Mouse (Mus musculus): ENCODE measurements around the gene Bhlha15.

The Bhlha15 gene

DNA sequence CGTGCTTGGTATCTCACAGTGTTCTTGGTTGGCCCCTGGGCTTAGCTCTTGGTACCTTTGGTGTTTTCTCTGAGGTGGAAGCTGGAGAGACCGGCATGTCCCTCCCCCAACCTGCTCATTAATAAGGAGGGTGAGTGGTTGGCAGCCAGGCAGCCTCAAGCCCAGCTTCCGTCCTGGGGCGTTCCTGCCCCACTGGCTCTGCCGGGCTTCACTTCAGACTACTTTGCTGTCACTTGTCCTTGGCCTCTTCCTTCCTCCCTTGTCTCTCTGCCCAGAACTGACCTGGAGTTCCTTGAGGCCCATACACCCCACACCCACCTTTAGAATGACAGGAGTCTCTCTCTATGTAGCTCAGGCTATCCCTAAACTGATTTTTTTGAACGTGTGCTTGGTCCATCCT lies 2.6 kb downstream of the Bhlha15 start:
- DNase-seq, result peak in 1 of 2 experiments; percentile 13

DNA sequence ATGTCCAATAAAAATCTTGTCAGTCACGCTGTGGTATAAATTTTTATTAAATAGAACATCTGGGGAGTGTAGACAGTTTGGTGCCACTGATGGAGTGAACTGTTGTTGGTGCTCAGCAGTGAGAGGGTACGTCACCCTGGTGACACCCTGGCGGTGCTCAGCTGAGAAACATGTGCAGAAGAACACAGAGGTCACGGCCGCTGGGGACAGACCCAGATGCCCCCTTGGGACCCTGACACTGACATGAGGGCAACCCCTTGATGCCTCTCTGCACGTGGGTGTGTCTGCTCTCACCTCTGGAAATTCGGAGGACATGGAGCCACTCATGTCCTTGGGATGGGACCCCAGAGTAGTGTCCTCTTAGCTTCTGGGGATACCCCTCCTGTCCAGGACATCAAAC lies 4.3 kb downstream of the Bhlha15 start:
- no peak for DNase-seq

DNA sequence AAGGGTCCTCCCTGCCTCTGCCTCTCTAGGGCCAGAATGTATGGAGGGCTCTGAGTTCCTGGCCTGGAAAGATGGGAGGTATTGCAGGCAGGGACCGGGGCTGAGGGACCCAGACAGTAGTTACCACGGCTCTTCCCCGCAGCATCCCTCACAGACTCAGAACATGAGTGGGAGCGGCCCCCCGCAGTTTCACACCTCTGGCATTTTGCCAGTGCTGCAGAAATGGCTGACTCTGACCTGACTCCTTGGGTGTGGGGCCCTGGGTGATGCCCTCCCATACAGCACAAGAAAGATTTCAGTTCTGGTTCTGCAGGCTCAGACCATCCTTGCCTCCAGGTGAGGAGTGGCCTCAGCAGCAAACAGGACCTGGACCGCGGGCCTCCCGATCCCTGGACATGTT lies 5.5 kb downstream of the Bhlha15 start:
- no peak for DNase-seq

DNA sequence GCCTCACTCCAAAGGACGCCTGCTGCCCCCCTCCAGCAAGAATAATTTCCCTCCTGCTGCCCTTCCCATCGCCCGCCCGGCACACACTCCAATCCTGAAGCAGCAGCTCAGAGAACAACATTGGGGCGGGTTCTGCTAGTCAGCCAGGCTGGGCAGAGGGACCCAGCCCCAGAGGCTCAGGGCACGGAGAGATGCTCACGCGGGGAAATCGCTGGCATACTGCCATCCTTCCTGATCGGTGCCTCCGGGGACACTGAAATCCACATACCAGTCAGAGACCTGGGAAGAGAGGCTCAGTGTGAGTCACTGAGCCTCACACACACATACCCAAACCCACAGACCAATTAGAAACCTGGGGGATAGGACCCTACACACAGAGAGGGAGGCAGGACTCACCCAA lies 10.5 kb downstream of the Bhlha15 start:
- DNase-seq, result no peak

DNA sequence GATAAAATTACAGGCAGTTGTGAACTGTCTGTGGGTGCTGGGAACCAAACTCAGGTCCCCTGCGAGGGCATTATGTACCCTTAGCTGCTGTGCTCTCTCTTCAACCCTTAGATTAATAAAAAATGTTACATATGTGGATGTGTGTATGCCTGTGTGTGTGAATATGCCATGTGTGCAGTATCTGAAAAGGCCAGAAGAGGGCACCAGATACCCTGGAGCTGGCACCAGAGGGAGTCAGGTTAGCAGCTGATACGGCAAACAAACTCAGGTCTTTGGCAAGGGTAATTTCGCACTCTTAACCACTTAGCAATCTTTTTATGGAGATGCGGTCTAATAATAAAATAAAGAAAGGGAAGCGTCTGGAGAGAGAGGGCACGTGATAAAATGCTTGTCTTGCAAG lies 12.3 kb downstream of the Bhlha15 start:
- no peak for DNase-seq

DNA sequence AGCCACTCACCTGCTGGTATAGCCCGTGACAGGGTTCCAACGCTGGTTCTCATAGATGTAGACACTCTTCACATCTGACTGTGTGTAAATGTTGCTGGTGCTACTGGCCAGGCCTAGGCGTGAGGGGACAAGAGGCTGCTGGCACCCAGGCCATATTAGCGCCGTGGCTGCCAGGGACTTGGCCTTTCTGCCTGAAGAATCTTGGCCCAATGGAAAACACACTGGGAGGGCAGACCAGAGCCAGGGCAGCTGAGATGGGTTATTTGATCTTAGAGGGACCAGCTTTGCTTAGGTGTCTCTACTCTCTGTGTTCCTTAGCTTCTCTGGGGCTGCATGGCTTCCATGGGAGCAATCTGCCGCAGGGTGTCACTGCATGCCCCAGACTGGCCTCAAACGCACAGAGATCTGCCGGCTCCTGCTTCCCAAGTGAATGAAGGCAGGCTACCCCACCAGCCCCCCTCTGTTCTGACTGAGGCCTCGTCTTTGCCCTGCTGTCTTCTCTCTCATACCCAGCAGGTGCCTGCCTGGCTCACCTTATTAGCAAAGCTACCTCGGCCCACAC lies 13.4 kb downstream of the Bhlha15 start:
- no peak for DNase-seq

DNA sequence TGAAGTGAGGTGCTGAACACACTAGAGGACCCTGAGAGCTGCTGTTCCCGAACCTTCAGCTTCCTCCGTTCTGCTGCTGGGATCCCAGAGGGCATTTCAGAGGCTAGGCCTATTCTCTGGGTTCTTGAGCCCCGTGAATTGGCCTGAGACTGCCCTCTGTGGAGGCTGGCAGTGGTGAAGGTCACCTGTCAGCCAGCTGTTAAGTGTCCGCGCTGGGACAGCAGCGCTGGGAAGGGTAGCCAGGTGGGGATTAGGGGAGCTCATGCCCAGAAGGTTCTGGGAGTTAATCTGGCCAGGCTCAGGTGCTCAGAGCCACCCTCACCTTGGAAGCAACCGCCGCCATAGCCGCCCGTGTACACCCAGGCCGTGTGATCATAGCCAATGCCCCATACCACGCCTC lies 14.2 kb downstream of the Bhlha15 start:
- no peak for DNase-seq

DNA sequence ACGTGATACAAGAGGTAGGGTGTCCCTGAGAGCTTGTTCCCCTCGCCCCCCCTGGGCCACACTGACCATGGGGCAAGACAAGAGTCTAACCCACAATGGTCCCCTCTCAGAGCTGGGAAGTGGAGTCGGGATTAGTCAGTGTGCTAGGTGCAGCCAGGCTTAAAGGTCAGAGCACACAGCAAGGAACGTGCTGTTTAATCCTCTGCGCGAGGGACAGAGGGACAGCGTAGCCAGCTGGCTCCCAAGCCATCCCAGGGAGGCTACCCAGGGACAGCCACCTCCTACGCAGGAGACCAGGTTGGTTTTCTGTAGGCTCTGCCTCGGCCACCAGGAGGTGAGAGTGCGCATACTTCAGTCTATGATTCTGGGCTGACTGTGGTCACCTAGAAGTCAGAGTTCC lies 14.8 kb downstream of the Bhlha15 start:
- no peak for DNase-seq

DNA sequence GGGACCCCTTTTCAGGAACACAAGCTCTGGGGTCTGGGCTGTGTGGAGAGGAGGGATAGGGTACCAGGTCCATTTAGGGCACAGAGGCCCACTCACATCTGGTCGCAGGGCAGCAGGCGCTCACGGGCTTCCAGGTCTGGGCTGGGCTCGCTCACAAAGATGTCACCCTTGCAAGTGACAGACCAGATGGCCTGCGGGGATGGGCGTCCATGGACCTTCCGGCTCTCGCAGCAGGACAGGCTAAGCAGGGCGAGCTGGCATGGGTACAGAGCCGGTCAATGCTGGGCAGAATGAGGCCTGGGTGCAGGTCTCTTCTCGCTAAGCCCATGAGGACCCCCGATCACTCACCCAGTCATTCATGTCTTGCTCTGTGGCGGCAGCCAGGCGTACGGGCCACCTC lies 16.0 kb downstream of the Bhlha15 start:
- no peak for DNase-seq

DNA sequence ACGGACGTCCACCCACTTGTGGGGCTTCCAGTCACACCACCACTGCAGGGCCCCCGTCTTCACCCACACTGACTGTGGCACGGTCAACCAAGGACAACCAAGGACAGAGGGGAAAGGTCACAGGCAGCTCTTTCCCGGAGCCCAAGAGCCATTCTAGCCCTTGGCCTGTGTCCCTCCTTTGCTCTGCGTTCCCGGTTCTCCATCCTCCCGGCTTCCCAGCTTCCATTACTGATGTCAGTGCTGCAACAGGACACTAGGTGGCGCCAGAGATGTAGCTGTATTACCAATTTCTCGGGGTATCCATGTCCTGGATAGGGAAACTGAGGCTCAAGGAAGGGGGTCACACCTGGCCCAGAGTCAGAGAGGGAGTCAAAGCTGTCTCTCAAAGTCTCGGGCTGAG lies 17.4 kb downstream of the Bhlha15 start:
- peak in 1 of 2 experiments; percentile 69 for DNase-seq

DNA sequence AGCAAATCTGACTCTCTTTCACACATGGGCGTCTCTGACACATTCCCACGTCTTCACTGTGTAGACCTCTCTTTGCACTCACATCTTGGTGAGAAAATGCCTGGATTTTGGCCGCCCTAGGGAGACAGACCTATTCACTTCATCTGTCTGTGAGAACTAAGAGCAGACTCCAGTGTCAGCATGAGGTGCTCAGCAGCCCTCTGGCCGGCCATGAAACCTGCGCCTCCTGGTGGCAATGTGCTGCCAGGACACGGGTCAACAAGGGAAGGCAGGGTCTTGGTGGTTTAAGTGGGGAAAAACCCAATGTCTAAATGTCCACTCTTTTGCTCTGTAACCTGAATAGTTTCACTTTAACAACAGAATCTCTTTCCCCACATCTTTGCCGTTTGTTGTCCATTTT lies 24.4 kb downstream of the Bhlha15 start:
- DNase-seq, result peak; percentile 66 to 74

DNA sequence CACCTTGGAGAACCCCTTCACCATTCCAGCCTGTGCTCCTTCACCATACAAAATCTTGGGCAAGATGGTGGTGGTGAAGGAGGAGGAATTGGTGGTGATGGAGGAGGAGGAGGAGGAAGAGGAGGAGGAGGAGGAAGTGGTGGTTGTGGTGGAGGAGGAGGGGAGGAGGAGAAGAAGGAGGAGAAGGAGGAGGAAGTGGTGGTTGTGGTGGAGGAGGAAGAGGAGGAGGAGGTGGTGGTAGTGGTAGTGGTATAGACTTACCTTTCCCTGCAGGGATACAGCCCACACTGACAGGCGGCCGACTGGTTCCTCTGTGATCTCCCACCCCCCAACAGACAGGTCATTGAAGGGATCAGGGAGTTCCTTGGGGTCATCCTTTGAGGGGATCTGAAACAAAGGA lies 25.9 kb downstream of the Bhlha15 start:
- DNase-seq, result no peak

DNA sequence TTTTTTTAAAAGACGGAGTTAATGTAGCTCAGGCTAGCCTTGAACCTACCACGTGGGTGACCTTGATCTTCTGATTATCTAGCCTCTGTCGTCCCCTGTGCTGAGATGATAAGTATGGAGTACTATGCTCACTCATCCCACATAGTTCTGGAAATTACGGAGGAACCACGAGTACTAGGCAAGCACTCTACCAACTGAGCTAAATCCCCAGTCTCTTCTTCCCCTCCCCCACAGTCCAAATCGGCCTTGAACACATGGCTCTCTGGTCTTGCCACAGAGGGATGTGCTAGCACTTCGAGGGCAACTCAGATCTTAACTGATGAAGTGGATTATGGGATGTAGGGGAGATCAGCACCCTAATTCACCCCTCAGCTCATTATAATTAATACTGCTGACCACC lies 28.0 kb downstream of the Bhlha15 start:
- DNase-seq, result no peak

DNA sequence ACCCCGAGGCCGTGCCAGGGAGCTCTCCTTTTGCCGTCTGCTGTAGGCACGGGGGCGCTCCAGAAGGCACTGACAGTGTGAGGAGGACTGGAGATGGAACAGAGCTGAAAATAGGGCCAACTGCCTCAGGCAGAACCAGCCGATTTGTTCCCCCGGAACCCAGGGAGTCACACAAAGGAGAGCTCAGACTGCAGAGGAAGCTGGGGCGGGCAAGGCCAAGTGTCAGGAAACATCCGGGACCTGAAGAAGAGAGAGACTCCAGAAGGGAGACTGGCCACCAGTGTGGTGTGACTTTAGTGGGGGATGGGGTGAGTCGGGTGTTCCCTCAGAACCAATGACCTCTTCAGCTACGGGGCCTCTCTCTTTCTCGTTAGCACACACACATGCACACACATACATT lies 29.2 kb downstream of the Bhlha15 start:
- DNase-seq, result peak; percentile 57 to 67

DNA sequence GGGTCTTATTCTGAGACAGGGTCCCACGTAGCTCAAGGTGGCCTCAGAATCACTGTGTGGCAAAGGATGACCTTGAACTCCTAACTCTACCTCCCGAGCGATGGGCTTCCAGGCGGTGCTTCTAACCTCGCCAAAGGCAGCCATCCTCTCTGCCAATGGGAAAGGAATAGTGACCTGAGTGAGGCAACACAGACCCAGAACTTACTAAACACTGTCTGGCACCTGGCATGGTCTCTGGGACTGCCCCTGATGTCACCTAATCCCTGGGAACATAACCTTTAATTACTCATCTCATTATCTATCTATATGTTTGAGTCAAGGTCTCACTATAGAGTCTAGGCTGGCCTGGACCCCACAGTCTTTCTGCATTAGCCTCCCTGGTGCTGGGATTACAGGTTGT lies 29.9 kb downstream of the Bhlha15 start:
- DNase-seq, result no peak

DNA sequence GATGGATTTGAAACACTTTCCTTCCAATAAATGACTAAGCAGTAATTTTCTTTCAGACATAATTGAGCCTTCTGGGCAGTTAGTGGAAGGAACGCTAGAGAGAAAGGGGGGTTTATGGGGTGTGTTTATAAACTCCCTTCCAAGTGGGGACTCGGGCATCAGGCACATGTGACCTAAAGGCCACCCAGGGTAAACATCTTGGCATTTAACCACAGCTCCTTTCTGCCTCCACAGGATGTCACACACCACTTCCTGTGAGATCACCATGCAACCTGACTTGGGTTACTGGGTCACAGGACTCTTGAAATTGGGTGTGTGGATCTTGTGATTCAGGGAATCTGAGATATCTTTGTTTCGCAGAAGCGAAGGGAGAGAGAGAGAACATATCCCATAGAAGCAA lies 31.2 kb downstream of the Bhlha15 start:
- no peak for DNase-seq

DNA sequence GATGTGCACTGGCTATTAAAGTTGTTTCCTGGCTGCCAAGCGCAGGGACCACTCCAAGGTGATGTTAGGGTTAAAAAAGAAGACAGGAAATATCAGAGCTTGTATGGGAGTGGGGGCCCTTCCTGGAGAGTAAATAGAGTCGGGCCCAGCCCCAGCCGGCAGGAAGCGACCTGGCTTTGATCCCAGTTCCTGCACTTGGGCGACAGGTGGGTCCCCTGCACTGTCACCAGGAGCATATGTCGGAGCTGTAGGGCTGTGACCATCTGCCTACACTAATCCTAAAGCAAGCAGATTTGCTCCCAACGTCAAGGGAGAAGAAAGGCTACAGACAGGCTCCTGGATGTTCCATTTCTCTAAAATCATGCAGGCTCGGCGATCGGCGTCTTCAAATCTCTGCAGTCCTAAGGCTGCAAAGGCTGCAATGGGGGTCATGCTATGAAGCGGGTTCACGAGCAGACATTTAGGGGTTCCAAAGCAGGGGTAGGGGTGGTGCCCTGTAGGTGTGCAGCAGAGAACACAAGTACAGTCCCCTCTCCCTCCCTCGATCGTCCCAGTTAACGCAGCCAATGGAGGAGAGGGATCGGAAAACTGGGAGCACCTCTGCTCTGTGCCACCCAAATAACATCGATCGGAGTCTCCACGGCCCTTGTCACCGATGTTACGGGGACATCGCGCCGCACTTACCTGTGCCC lies 32.9 kb downstream of the Bhlha15 start:
- DNase-seq, result peak; percentile 73 to 82

DNA sequence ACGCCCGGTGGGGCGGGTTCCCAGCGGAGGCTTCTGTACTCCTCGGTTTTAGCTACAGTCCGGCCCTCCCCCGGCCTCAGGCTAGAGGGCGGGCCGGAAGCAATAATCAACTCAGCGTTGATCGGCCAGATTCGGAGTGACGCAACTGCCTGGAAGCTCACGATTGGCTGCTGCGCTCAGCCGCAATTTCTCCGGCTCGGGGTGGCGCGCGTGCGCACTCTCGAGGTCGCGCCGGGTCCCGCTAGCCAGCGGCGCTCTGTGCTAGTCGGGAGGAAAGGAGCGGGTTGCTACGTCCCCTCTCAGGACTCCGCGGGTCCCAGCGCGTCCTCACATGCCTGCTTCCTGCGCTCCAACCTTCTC lies 33.4 kb downstream of the Bhlha15 start, which contains the start of gene Tecpr1:
Gene Tecpr1 (minus strand): TSS at position 113 of the 360 bp plus-strand sequence.
- peak; percentile 96 to 98 for DNase-seq

DNA sequence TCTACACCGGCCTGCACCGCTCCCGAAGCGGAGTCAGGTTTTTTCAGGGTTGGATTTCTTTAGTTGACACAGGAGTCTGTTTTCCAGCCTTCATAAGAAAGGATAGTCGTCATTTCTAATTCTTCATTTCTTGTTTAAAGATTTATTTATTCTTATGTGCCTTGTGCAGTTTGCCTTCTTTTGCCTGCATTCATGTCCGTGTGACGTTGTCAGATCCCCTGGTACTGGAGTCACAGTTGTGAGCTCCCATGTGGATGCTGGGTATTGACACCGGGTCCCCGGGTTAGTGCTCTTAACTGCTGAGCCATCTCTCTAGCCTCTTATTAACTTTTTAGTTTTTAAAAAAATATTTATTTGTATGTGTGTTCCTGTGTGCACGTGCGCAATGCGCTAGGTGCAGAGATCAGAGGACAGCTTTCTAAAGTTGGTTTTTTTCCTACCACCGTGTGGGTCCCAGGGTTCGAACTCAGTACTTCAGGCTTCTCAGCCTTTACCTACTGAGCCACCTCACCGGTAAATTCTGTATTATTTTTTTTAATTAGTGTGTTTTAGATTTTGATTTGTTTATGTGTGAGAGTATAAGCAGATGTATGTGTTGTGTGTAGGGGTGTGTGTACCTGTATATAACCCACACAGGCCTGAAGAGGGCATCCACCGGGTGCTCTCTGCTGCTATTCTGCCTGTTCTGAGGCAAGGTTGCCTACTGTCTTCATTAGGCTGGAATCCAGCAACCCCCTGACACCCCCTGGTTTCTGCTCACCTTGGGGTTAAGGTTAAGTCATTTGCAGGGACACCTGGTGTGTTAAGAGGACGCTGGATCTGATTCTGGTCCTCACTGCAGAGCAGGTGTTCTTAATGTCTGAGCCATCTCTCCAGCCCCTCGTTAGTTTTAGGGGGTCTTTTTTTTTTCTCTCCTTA lies 34.1 kb downstream of the Bhlha15 start:
- no peak for DNase-seq

DNA sequence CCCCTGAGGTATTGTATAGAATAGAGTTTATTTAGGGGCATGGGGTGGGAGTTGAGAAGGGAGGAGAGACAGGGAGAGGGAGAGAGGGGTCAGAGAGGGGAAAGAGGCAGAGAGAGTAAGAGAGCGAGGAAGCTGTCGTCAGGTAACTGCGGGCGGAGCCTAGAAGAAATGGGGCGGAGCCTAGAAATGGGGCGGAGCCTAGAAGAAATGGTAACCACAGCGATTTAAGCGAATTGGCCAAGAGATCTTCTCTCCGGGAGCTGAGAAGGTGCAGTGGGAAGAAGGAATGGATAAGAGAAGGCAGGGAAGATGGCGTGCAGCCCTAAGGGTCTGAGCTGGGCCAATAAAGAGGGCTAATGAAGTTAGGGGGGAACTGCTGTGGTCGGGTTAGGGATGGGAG lies 36.1 kb downstream of the Bhlha15 start:
- DNase-seq, result no peak

DNA sequence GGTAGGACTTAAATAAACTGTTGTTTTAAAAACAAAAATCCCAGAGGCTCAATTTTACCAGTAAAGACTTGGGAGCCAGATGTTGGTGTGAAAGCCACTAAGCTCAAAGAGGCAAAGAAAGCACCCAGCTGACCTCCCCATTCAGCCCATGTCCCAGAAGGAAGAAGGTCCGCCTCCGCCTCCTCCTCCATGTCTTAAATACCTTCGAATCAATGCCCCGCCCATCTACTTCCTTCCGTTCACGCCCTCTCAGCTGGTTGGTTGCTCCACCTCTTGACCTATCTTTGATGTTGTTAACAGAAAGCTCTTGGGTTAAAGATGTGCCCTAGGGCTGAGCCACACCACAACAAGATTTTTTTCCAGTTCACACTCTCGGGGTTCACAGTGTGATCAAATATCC lies 40.1 kb downstream of the Bhlha15 start:
- DNase-seq, result no peak

DNA sequence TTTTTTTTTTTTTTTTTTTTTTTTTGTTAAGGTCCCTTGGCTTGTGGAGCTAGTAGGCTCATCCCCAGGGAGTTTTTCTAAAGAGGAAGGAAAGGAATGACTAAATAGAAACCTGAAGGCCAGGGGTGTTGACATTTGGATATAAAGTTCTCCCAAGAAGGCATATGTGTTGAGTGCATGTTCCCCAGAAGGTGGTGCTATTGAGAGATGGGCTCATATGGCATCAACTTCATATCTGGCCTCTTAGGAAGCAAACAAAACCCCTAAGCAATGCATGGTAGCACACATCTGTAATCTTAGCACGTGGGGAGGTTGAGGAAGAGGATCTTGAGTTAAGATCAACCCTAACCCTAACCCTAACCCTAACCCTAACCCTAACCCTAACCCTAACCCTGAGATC lies 41.3 kb downstream of the Bhlha15 start:
- no peak for DNase-seq

DNA sequence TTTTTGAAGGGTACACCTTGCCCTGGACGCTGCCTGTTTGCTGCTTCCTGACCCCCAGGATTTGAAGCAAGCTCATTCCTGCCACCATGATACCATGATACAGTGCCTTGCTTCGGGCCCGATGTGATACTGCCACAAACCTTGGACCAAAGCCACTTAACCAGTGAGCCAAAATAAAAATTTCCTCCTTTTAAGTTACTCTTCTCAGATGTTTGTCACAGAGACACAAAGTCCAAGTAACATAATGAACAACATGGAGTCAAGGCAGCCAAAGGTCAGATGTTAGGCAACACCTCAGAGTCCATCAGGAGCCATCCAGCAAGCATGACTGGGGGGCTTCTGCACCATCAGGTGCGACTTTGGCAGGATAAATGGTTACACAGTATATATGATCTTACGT lies 42.4 kb downstream of the Bhlha15 start:
- DNase-seq, result no peak

DNA sequence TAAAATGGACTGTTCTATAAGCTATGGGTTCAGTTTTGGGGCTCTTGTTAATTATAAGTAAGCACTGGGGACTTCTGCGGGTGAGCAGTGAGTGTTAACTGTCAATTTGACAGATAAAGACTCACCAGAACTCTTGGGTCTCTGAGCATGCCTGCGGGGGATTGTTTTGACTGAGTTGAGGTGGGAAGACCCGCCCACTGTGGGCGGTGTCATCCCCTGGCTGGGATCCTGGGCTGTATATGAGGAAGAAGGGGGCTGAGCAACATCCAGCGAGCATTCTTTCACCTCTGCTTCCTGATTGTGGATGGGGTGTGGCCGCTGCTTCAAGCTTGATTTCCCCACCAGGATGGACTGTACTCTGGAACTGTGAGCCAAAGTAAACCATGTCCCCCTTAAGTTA lies 44.1 kb downstream of the Bhlha15 start:
- DNase-seq, result no peak
